Mouse (Mus musculus) forebrain, embryonic 11.5 days (tissue): ENCODE results near the gene Armc6. TPM values are rescaled to one million over a fixed set of nuclear protein-coding genes. Genes with fewer than 3 reads are reported as not detected.

Experiments used
- ATAC-seq: fragments of 200-750 bp; cut with Nextera tagmentation; replicated peaks from 2 replicates; pipeline ENCODE4 v1.8.0; 2017; ENCODE audit warnings: moderate TSS enrichment; ENCODE audit not compliant: low FRiP score
- DNase-seq: peaks from one replicate; pipeline ENCODE4 v3.0.0-alpha.2; 2017; ENCODE audit warnings: low spot score
- H3K27ac ChIP-seq: fragments of 300-500 bp; sonication (generic); 2 replicates; pipeline ENCODE4 v1.5.1; 2014; ENCODE audit warnings: low read depth, low read length
- H3K27me3 ChIP-seq: fragments of 300-500 bp; sonication (generic); 2 replicates; pipeline ENCODE4 v1.6.1; 2014; ENCODE audit warnings: mild to moderate bottlenecking, low read length, mixed read lengths; ENCODE audit not compliant: control insufficient read depth, insufficient read depth
- H3K36me3 ChIP-seq: fragments of 300-500 bp; sonication (generic); 2 replicates; pipeline ENCODE4 v1.6.1; 2014; ENCODE audit warnings: mild to moderate bottlenecking, low read length, moderate library complexity, mixed read lengths; ENCODE audit not compliant: control insufficient read depth, insufficient read depth
- H3K4me1 ChIP-seq: fragments of 300-500 bp; sonication (generic); replicated peaks from 2 replicates; pipeline ENCODE4 v1.6.1; 2014; ENCODE audit warnings: low read length, mixed read lengths; ENCODE audit not compliant: control insufficient read depth, insufficient read depth
- H3K4me2 ChIP-seq: fragments of 300-500 bp; sonication (generic); 2 replicates; pipeline ENCODE4 v1.6.1; 2014; ENCODE audit warnings: low read depth, mild to moderate bottlenecking, low read length, moderate library complexity, mixed read lengths; ENCODE audit not compliant: severe bottlenecking
- H3K4me3 ChIP-seq: fragments of 300-500 bp; sonication (generic); 2 replicates; pipeline ENCODE4 v1.5.1; 2014; ENCODE audit warnings: low read depth, low read length
- H3K9ac ChIP-seq: fragments of 300-500 bp; sonication (generic); 2 replicates; pipeline ENCODE4 v1.6.1; 2014; ENCODE audit warnings: low read length
- H3K9me3 ChIP-seq: fragments of 300-500 bp; sonication (generic); 2 replicates; pipeline ENCODE4 v1.6.1; 2016; ENCODE audit warnings: low read length, mixed read lengths; ENCODE audit not compliant: control insufficient read depth
- WGBS: fragments of 180-500 bp; shearing (Covaris S2); extraction: QIAGEN DNeasy Blood & Tissue Kit; methylation state at CpG from one replicate; pipeline ENCODE4 v1.1.7; 2014; 5-methylcytosine and 5-hydroxymethylcytosine counted together
- polyA plus RNA-seq: library from polyadenylated mRNA; unstranded; fragments of >200 nt; fragmentation: Nextera tagmentation; extraction: Ambion mirVana; gene quantifications from 2 replicates; pipeline ENCODE4 v1.2.1, GENCODE M21; 2014

The Armc6 gene
- polyA plus RNA-seq, 1 experiment from 2014 or later, result 31.2 TPM

GRCm38 (mm10) chr8:70179082-70179481 lies 55.2 kb downstream of the Armc6 start:
- 98% methylated on average over 4 of the region's 4 CpGs for WGBS
- no peak overlapping the region for H3K27ac ChIP-seq
- no peak overlapping the region for H3K4me3 ChIP-seq
- H3K9ac ChIP-seq, result no peak overlapping the region
- H3K9me3 ChIP-seq, result no peaks in the 10 kb centered on the region
- H3K27me3 ChIP-seq, result no peaks in the 10 kb centered on the region
- no peak for ATAC-seq
- H3K36me3 ChIP-seq, result no peaks in the 10 kb centered on the region; the same call in 1 of the 2 replicates
- no peaks in the 10 kb centered on the region for H3K4me1 ChIP-seq
- no peak for DNase-seq
- no peak overlapping the region for H3K4me2 ChIP-seq

GRCm38 (mm10) chr8:70178231-70178630 lies 56.0 kb downstream of the Armc6 start:
- Histone ChIP-seq H3K9ac (no peak overlapping the region), H3K27me3 (no peaks in the 10 kb centered on the region), H3K27ac (no peak overlapping the region), H3K9me3 (no peaks in the 10 kb centered on the region), H3K4me3 (no peak overlapping the region), H3K4me2 (no peak overlapping the region), H3K4me1 (0 out of 2 replicates have a peak, but pooled peaks cover 3% of the 10 kb centered on the region), H3K36me3 (no peaks in the 10 kb centered on the region; the same call in 1 of the 2 replicates)
- ATAC-seq (no peak), DNase-seq (no peak)
- 93% methylated on average over 2 of the region's 2 CpGs for WGBS

GRCm38 (mm10) chr8:70174079-70174478 lies 60.2 kb downstream of the Armc6 start:
- H3K9me3 ChIP-seq, result no peaks in the 10 kb centered on the region
- no peak overlapping the region for H3K4me2 ChIP-seq
- no peak overlapping the region for H3K27ac ChIP-seq
- 0 out of 2 replicates have a peak, but pooled peaks cover 5% of the 10 kb centered on the region for H3K4me1 ChIP-seq
- 0 out of 2 replicates have a peak overlapping the region, but pooled peaks have one; percentile 8 for H3K9ac ChIP-seq
- DNase-seq (no peak), ATAC-seq (no peak)
- H3K27me3 ChIP-seq, result no peaks in the 10 kb centered on the region
- 91% methylated on average over 7 of the region's 7 CpGs for WGBS
- no peaks in the 10 kb centered on the region; the same call in 1 of the 2 replicates for H3K36me3 ChIP-seq
- H3K4me3 ChIP-seq, result no peak overlapping the region

- DNase-seq, result no peak
- 89% methylated on average over 5 of the region's 5 CpGs for WGBS
- H3K27me3 ChIP-seq, result no peaks in the 10 kb centered on the region
- no peaks in the 10 kb centered on the region for H3K9me3 ChIP-seq
- H3K27ac ChIP-seq, result no peak overlapping the region
- H3K4me1 ChIP-seq, result 0 out of 2 replicates have a peak, but pooled peaks cover 5% of the 10 kb centered on the region
- ATAC-seq, result no peak
- H3K4me2 ChIP-seq, result no peak overlapping the region; the same call in 1 of the 2 replicates
- H3K4me3 ChIP-seq, result no peak overlapping the region
- no peak overlapping the region for H3K9ac ChIP-seq
- no peaks in the 10 kb centered on the region; the same call in 1 of the 2 replicates for H3K36me3 ChIP-seq
These were observed 60.9 kb downstream of the Armc6 start for GRCm38 (mm10) chr8:70173320-70173719.

GRCm38 (mm10) chr8:70172043-70172681 lies 62.1 kb downstream of the Armc6 start, which contains the start of gene Tmem161a:
Gene Tmem161a (plus strand): TSS chr8:70172356.
- peak within 1 kb of the TSS; percentile 58 for H3K4me2 ChIP-seq
- no peaks in the 10 kb centered on the region for H3K27me3 ChIP-seq
- ATAC-seq (peak; percentile 93), DNase-seq (peak; percentile 91)
- H3K9ac ChIP-seq, result peak within 1 kb of the TSS; percentile 68
- 2% methylated on average over 27 of the region's 27 CpGs for WGBS
- H3K4me3 ChIP-seq, result peak within 1 kb of the TSS; percentile 49
- no peaks in the 10 kb centered on the region; the same call in 1 of the 2 replicates for H3K36me3 ChIP-seq
- 0 out of 2 replicates have a peak, but pooled peaks cover 5% of the 10 kb centered on the region for H3K4me1 ChIP-seq
- no peaks in the 10 kb centered on the region for H3K9me3 ChIP-seq
- no peak within 1 kb of the TSS for H3K27ac ChIP-seq

- WGBS, result 90% methylated on average over 7 of the region's 7 CpGs
- Histone ChIP-seq H3K9me3 (no peaks in the 10 kb centered on the region), H3K4me3 (no peak overlapping the region), H3K4me2 (no peak overlapping the region), H3K9ac (no peak overlapping the region), H3K4me1 (0 out of 2 replicates have a peak, but pooled peaks cover 5% of the 10 kb centered on the region), H3K36me3 (no peaks in the 10 kb centered on the region; the same call in 1 of the 2 replicates), H3K27me3 (no peaks in the 10 kb centered on the region; the same call in 1 of the 2 replicates), H3K27ac (no peak overlapping the region)
- no peak for DNase-seq
- no peak for ATAC-seq
These were observed 63.0 kb downstream of the Armc6 start for GRCm38 (mm10) chr8:70171240-70171639.

GRCm38 (mm10) chr8:70170748-70171147 lies 63.5 kb downstream of the Armc6 start:
- no peak overlapping the region for H3K27ac ChIP-seq
- H3K4me3 ChIP-seq, result no peak overlapping the region
- no peak for ATAC-seq
- H3K4me1 ChIP-seq, result 0 out of 2 replicates have a peak, but pooled peaks cover 5% of the 10 kb centered on the region
- WGBS, result 78% methylated on average over 3 of the region's 3 CpGs
- DNase-seq, result no peak
- no peaks in the 10 kb centered on the region; the same call in 1 of the 2 replicates for H3K36me3 ChIP-seq
- no peak overlapping the region for H3K4me2 ChIP-seq
- peaks cover 4% of the 10 kb centered on the region; the same call in 1 of the 2 replicates for H3K27me3 ChIP-seq
- H3K9me3 ChIP-seq, result no peaks in the 10 kb centered on the region
- H3K9ac ChIP-seq, result no peak overlapping the region
